In the genomic region with DNA sequence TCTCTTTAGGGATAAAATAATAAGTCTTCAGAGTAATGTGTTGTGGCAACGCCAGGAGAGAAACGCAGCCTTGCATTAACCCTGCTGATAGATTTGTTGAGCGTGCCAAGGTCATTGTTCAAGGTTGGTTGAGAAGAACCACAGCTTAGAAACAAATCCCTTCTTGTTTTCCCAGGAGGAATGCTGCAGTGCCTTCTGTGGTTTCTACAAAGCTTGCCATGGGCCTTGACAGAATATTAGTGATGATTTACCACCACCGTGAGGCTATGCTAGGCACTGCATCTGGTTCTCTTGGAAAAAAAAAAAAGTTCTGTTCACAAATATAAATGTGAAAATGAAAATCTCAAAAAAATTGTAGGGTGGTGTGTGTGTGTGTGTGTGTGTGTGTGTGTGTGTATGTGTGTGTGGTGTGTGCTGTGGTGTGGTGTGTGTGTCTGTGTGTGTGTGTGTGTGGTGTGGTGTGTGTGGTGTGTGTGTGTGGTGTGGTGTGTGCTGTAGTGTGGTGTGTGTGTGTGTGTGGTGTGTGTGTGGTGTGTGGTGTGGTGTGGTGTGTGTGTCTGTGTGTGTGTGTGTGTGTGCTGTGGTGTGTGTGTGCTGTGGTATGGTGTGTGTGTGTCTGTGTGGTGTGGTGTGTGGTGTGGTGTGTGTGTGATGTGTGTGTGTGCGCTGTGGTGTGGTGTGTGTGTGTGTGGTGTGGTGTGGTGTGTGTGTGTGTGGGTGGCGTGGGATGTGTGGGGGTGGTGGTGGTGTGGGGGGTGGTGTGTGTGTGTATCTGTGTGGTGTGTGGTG, we compare ENCODE assay signal across 9 mouse cellular contexts.
DNase-seq lines count a peak whose midpoint lies in the region; ATAC-seq and TF ChIP-seq lines count a peak whose summit lies in the region.
"Had no signal": no experiment of that assay in that cellular context is flagged by ENCODE, and none has a peak within 500 bp of the region (broad histone marks: within the 10 kb centered on the region; RNA-seq: fewer than 3 reads in every experiment).

No protein-coding gene starts in this region.

- no peaks in the 10 kb centered on the region for H3K4me1 ChIP-seq in liver, embryonic 12.5 days
- H3K4me1 ChIP-seq in hindbrain, postnatal 0 days (ENCODE audit: insufficient read depth, low read length): 0 out of 2 replicates have a peak, but pooled peaks cover 4% of the 10 kb centered on the region
- peaks cover 2% of the 10 kb centered on the region; the same call in 1 of the 2 replicates for H3K4me1 ChIP-seq in midbrain, embryonic 15.5 days

- ATAC-seq in liver, embryonic 12.5 days: no peak
- peak; percentile 86 for ATAC-seq in hindbrain, postnatal 0 days
- ATAC-seq in midbrain, embryonic 15.5 days (replicated peaks): peak; percentile 81

- no peaks in the 10 kb centered on the region for H3K9me3 ChIP-seq in liver, embryonic 12.5 days (replicated peaks)
- H3K9me3 ChIP-seq in hindbrain, postnatal 0 days (ENCODE audit: low read length): no peaks in the 10 kb centered on the region
- no peaks in the 10 kb centered on the region for H3K9me3 ChIP-seq in midbrain, embryonic 15.5 days

- DNase-seq in liver: peak; percentile 18
- DNase-seq in cerebellum, adult 9-10 months: peak; percentile 69
- peak; percentile 55 to 81 for DNase-seq in frontal cortex, adult 2 months (ENCODE audit: extremely low spot score in 1 of 2, low spot score in 1 of 2)
- peak; percentile 88 for DNase-seq in hindbrain, postnatal 0 days (ENCODE audit: low spot score)
- peak; percentile 57 to 62 for DNase-seq in left cerebral cortex, adult 18-20 months (ENCODE audit: low spot score in 2 of 2)
- DNase-seq in testis, postnatal 10 days (ENCODE audit: low spot score): peak; percentile 75

- no peak overlapping the region for H3K4me3 ChIP-seq in liver, embryonic 12.5 days
- no peak overlapping the region for H3K4me3 ChIP-seq in hindbrain, postnatal 0 days (ENCODE audit: low read length)
- no peak overlapping the region for H3K4me3 ChIP-seq in midbrain, embryonic 15.5 days

- H3K9ac ChIP-seq in liver, embryonic 12.5 days: no peak overlapping the region
- no peak overlapping the region for H3K9ac ChIP-seq in hindbrain, postnatal 0 days (replicated peaks; ENCODE audit: low read length)
- H3K9ac ChIP-seq in midbrain, embryonic 15.5 days: no peak overlapping the region

- no peak overlapping the region for H3K27ac ChIP-seq in liver, embryonic 12.5 days
- H3K27ac ChIP-seq in hindbrain, postnatal 0 days: peak overlapping the region; percentile 57; the same call in 1 of the 2 replicates
- peak overlapping the region; percentile 56 for H3K27ac ChIP-seq in midbrain, embryonic 15.5 days
- H3K27ac ChIP-seq: macrophage had no signal

- peak; percentile 83 for TF ChIP-seq CTCF in hindbrain, postnatal 0 days (IDR thresholded peaks at IDR 0.05; ENCODE audit: low read depth)

- no peaks in the 10 kb centered on the region for H3K27me3 ChIP-seq in liver, embryonic 12.5 days (replicated peaks)
- H3K27me3 ChIP-seq in hindbrain, postnatal 0 days (ENCODE audit: insufficient read depth, low read length): no peaks in the 10 kb centered on the region
- no peaks in the 10 kb centered on the region for H3K27me3 ChIP-seq in midbrain, embryonic 15.5 days (replicated peaks)

- 46% methylated on average over 5 of the region's 6 CpGs for WGBS in liver, embryonic 12.5 days (ENCODE audit: insufficient replicate concordance)
- WGBS in hindbrain, postnatal 0 days: 27% methylated on average over 5 of the region's 6 CpGs
- WGBS in midbrain, embryonic 15.5 days: 26% methylated on average over 6 of the region's 6 CpGs

- H3K4me2 ChIP-seq in liver, embryonic 12.5 days: no peak overlapping the region
- peak overlapping the region; percentile 24; the same call in 1 of the 2 replicates for H3K4me2 ChIP-seq in hindbrain, postnatal 0 days (ENCODE audit: low read depth, low read length)
- H3K4me2 ChIP-seq in midbrain, embryonic 15.5 days: 0 out of 2 replicates have a peak overlapping the region, but pooled peaks have one; percentile 9

- no peaks in the 10 kb centered on the region for H3K36me3 ChIP-seq in liver, embryonic 12.5 days
- H3K36me3 ChIP-seq in hindbrain, postnatal 0 days (ENCODE audit: insufficient read depth, low read length): no peaks in the 10 kb centered on the region
- no peaks in the 10 kb centered on the region for H3K36me3 ChIP-seq in midbrain, embryonic 15.5 days (replicated peaks)

Comparison
In these comparisons a context has a peak if more than half of its experiments do, and no peak if none do; other contexts are left out.
1. DNase-seq: peak in every context shown above with its lines; median percentile 88 in hindbrain, postnatal 0 days; 75 in testis, postnatal 10 days; 69 in cerebellum, adult 9-10 months; 68 in frontal cortex, adult 2 months; 60 in left cerebral cortex, adult 18-20 months; 18 in liver.